Mouse (Mus musculus) liver, postnatal 0 days (tissue): Measurements from ENCODE around the gene Kctd11. TPM values are rescaled to one million over a fixed set of nuclear protein-coding genes. Genes with fewer than 3 reads are reported as not detected.
A peak's percentile ranks its signal among the peaks of the same experiment; 100 is the strongest.

Source experiments
- ATAC-seq: fragments of 200-750 bp; cut with Nextera tagmentation; 2 replicates; pipeline ENCODE4 v1.8.0; 2017; ENCODE audit warnings: mild to moderate bottlenecking, moderate library complexity
- DNase-seq: peaks from one replicate; pipeline ENCODE4 v3.0.0-alpha.2; 2016
- H3K27ac ChIP-seq: fragments of 300-500 bp; sonication (generic); 2 replicates; pipeline ENCODE4 v1.5.1; 2014; ENCODE audit warnings: antibody characterized with exemption, moderate library complexity, mild to moderate bottlenecking, low read depth
- H3K27me3 ChIP-seq: fragments of 300-500 bp; sonication (generic); 2 replicates; pipeline ENCODE4 v1.6.1; 2014; ENCODE audit warnings: low read length, control low read depth, mixed read lengths; ENCODE audit not compliant: insufficient read depth
- H3K36me3 ChIP-seq: fragments of 300-500 bp; sonication (generic); replicated peaks from 2 replicates; pipeline ENCODE4 v1.6.1; 2014; ENCODE audit warnings: mild to moderate bottlenecking, control low read depth, low read length, moderate library complexity, mixed read lengths; ENCODE audit not compliant: insufficient read depth
- H3K4me1 ChIP-seq: fragments of 300-500 bp; sonication (generic); 2 replicates; pipeline ENCODE4 v1.6.1; 2014; ENCODE audit warnings: antibody characterized with exemption, mild to moderate bottlenecking, control low read depth; ENCODE audit not compliant: insufficient read depth
- H3K4me2 ChIP-seq: fragments of 300-500 bp; sonication (generic); 2 replicates; pipeline ENCODE4 v1.6.1; 2014; ENCODE audit warnings: low read depth, mild to moderate bottlenecking, low read length, moderate library complexity, mixed read lengths
- H3K4me3 ChIP-seq: fragments of 300-500 bp; sonication (generic); 2 replicates; pipeline ENCODE4 v1.5.1; 2014; ENCODE audit warnings: low read depth, low read length
- H3K9ac ChIP-seq: fragments of 300-500 bp; sonication (generic); replicated peaks from 2 replicates; pipeline ENCODE4 v1.6.1; 2014; ENCODE audit warnings: mild to moderate bottlenecking, moderate library complexity
- H3K9me3 ChIP-seq: fragments of 300-500 bp; sonication (generic); 2 replicates; pipeline ENCODE4 v1.6.1; 2016; ENCODE audit warnings: mild to moderate bottlenecking, control low read depth, low read length, mixed read lengths
- CTCF ChIP-seq: sonication (generic); IDR thresholded peaks from 2 replicates; pipeline ENCODE4 v1.5.1; 2016; ENCODE audit warnings: antibody characterized with exemption, low read depth
- EP300 ChIP-seq: IDR thresholded peaks from 2 replicates; pipeline ENCODE4 v1.6.1; 2016; ENCODE audit warnings: antibody characterized with exemption, low read depth, mild to moderate bottlenecking
- WGBS: fragments of 180-500 bp; shearing (Covaris S2); extraction: QIAGEN DNeasy Blood & Tissue Kit; methylation state at CpG from one replicate; pipeline ENCODE4 v1.1.7; 2014; ENCODE audit not compliant: insufficient replicate concordance; 5-methylcytosine and 5-hydroxymethylcytosine counted together
- polyA plus RNA-seq: library from polyadenylated mRNA; unstranded; fragments of >200 nt; fragmentation: Nextera tagmentation; extraction: Ambion mirVana; gene quantifications from 2 replicates; pipeline ENCODE4 v1.2.1, GENCODE M21; 2015

Gene Kctd11
- polyA plus RNA-seq, 1 experiment from 2014 or later: 0.92 TPM

DNA sequence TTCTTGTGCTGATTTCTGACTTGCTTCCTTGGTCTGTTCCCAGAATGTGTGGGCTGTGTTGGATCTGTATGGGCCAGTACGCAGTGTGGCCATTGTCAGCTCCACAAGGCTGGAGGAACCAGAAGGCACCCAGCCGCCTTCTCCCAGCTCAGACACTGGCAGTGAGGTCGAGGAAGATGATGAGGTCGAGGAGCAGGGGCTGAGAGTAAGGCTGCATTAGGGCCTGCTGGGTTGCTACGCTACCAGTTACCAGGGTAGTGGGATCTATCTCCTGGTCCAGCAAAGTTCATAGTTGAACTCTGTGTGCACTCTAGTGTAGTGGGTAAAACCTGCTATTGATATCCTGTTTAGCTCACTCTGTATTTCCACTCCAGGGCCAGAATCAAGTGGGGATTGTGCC lies 28.0 kb upstream of the Kctd11 start:
- no peak overlapping the region for H3K9ac ChIP-seq
- no peak overlapping the region for H3K27ac ChIP-seq
- no peak overlapping the region for H3K4me2 ChIP-seq
- no peaks in the 10 kb centered on the region for H3K27me3 ChIP-seq
- ATAC-seq (no peak), DNase-seq (no peak)
- H3K36me3 ChIP-seq: peaks cover 78% of the 10 kb centered on the region
- H3K4me1 ChIP-seq: peaks cover 5% of the 10 kb centered on the region
- WGBS: 76% methylated on average over 5 of the region's 5 CpGs
- H3K9me3 ChIP-seq: no peaks in the 10 kb centered on the region
- TF ChIP-seq CTCF (no peak), EP300 (no peak)
- no peak overlapping the region for H3K4me3 ChIP-seq

- Histone ChIP-seq H3K4me3 (no peak overlapping the region), H3K9ac (no peak overlapping the region), H3K4me2 (no peak overlapping the region), H3K36me3 (peaks cover 78% of the 10 kb centered on the region), H3K4me1 (peaks cover 5% of the 10 kb centered on the region), H3K9me3 (no peaks in the 10 kb centered on the region), H3K27ac (no peak overlapping the region), H3K27me3 (no peaks in the 10 kb centered on the region)
- no peak for ATAC-seq
- TF ChIP-seq CTCF (no peak), EP300 (no peak)
- no peak for DNase-seq
- WGBS: 92% methylated on average over 11 of the region's 11 CpGs
These were observed 27.4 kb upstream of the Kctd11 start for GRCm38 (mm10) chr11:69908645-69909044.

- no peak overlapping the region for H3K4me3 ChIP-seq
- no peak overlapping the region for H3K4me2 ChIP-seq
- 89% methylated on average over 9 of the region's 9 CpGs for WGBS
- DNase-seq: peak; percentile 11
- H3K36me3 ChIP-seq: peaks cover 50% of the 10 kb centered on the region
- H3K9ac ChIP-seq: no peak overlapping the region
- no peak overlapping the region for H3K27ac ChIP-seq
- no peaks in the 10 kb centered on the region for H3K9me3 ChIP-seq
- H3K27me3 ChIP-seq: 0 out of 2 replicates have a peak, but pooled peaks cover 5% of the 10 kb centered on the region
- TF ChIP-seq EP300: no peak
- no peak for TF ChIP-seq CTCF
- no peak for ATAC-seq
- H3K4me1 ChIP-seq: peaks cover 21% of the 10 kb centered on the region
These were observed 23.1 kb upstream of the Kctd11 start for GRCm38 (mm10) chr11:69904311-69904710.

GRCm38 (mm10) chr11:69902972-69903371 lies 21.8 kb upstream of the Kctd11 start:
- WGBS: 84% methylated on average over 13 of the region's 13 CpGs
- 0 out of 2 replicates have a peak overlapping the region, but pooled peaks have one; percentile 16 for H3K9ac ChIP-seq
- H3K4me3 ChIP-seq: peak overlapping the region; percentile 93
- no peak for TF ChIP-seq EP300
- no peak for TF ChIP-seq CTCF
- no peak overlapping the region for H3K27ac ChIP-seq
- no peak for ATAC-seq
- no peaks in the 10 kb centered on the region for H3K9me3 ChIP-seq
- 0 out of 2 replicates have a peak, but pooled peaks cover 7% of the 10 kb centered on the region for H3K27me3 ChIP-seq
- H3K36me3 ChIP-seq: peaks cover 37% of the 10 kb centered on the region
- peak overlapping the region; percentile 99 for H3K4me2 ChIP-seq
- peaks cover 21% of the 10 kb centered on the region for H3K4me1 ChIP-seq
- DNase-seq: peak; percentile 22

DNA sequence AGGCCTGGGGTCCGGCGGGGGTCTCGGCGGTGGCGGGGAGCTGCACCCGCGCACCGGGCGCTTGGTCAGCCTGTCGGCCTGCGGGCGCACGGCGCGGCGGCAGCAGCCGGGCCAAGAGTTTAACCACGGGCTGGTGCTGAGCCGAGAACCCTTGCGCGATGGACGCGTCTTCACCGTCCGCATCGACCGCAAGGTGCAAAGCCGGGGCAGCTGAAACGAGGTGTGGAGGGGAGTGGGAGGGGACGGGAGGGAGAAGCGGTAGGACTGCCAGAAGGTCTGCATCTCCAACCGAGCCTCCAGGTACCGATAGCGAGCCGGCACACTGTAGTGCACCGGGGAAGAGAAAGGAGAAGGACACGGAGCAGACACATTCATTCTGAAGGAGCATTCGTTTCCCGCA lies 20.8 kb upstream of the Kctd11 start:
- H3K36me3 ChIP-seq: peaks cover 27% of the 10 kb centered on the region
- 0 out of 2 replicates have a peak, but pooled peaks cover 7% of the 10 kb centered on the region for H3K27me3 ChIP-seq
- DNase-seq (peak; percentile 46), ATAC-seq (peak; percentile 16)
- 7% methylated on average over 33 of the region's 39 CpGs for WGBS
- H3K9me3 ChIP-seq: no peaks in the 10 kb centered on the region
- H3K4me3 ChIP-seq: peak overlapping the region; percentile 93
- peak overlapping the region; percentile 99 for H3K27ac ChIP-seq
- no peak for TF ChIP-seq EP300
- no peak for TF ChIP-seq CTCF
- peaks cover 21% of the 10 kb centered on the region for H3K4me1 ChIP-seq
- peak overlapping the region; percentile 99 for H3K4me2 ChIP-seq
- peak overlapping the region; percentile 87 for H3K9ac ChIP-seq

GRCm38 (mm10) chr11:69901406-69901846 lies 20.2 kb upstream of the Kctd11 start:
- Histone ChIP-seq H3K4me2 (peak overlapping the region; percentile 99), H3K27me3 (0 out of 2 replicates have a peak, but pooled peaks cover 7% of the 10 kb centered on the region), H3K4me1 (peaks cover 21% of the 10 kb centered on the region), H3K4me3 (peak overlapping the region; percentile 93), H3K36me3 (peaks cover 21% of the 10 kb centered on the region), H3K9me3 (no peaks in the 10 kb centered on the region), H3K27ac (peak overlapping the region; percentile 99), H3K9ac (peak overlapping the region; percentile 87)
- ATAC-seq: peak; percentile 84
- DNase-seq: peak; percentile 92
- TF ChIP-seq CTCF: no peak
- TF ChIP-seq EP300: no peak
- WGBS: under 1% methylated on average over 42 of the region's 42 CpGs
